Mouse (Mus musculus) 3134 (cell line): ENCODE data around the gene Defb38.

ENCODE experiments used
- DNase-seq: peaks from one replicate; pipeline ENCODE4 v3.0.0-alpha.2; 2011; ENCODE audit warnings: low spot score; ENCODE audit not compliant: insufficient read length; ENCODE audit errors: extremely low read depth

Defb38 gene

DNA sequence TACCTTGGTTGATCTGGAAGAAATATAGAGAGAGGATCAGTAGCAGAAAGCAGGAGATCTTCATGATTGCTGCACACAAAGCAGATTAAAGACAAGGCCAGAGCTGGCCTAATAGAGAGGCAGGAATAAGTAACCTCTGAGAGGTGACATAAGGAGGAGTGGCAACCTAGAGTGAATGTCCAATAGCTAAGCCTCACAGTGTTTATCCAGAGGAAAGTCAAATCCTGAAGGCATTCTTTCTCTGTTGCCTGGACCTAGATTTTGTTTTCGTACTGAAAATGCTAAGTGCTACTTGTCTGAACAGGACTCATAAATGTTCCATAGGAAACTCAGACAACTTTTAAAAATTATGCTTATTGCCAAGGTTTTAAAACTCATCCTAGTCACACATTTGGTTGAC, at the start of gene Defb38:
Gene Defb38 (minus strand): TSS at position 101 of the 400 bp plus-strand sequence.
- DNase-seq: no peak

DNA sequence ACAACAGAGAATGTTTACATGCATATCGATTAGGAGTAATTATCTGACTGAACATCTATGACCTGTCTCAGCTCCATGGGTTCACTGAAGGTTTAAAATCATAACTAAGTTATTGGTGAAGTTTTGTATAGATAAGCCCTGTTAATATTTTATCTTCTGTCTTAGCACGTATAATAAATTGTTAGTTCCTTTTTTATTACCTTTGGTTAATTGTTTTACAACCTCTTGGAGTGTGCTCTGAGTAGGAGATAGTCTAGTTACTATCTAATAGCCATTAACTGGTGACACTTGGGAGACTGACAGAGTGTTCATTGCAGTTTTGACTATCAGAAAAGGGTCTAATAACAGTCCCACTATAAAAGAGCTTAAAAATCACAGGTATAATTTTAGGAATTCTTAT, 39.6 kb upstream of the Defb38 start:
- no peak for DNase-seq

DNA sequence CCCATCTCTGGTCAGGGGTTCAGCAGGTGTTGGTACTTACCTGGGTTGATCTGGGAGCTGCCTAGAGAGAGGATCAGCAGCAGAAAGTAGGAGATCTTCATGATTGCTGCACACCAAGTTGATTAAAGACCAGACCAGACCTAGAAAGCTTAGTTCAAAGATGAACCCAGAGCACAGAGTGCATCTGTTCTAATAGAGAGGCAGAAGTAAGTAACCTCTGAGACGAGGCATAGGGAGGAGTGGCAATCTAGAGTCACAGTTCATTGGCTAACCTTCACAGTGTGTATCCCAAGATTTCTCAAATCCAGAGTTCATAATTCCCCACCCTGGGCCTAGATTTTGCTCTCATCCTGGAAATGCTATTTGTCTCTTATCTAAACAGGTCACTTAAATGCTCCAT, 38.3 kb upstream of the Defb38 start, which contains the start of gene Defb39:
Gene Defb39 (minus strand): TSS at position 101 of the 400 bp plus-strand sequence.
- no peak for DNase-seq

DNA sequence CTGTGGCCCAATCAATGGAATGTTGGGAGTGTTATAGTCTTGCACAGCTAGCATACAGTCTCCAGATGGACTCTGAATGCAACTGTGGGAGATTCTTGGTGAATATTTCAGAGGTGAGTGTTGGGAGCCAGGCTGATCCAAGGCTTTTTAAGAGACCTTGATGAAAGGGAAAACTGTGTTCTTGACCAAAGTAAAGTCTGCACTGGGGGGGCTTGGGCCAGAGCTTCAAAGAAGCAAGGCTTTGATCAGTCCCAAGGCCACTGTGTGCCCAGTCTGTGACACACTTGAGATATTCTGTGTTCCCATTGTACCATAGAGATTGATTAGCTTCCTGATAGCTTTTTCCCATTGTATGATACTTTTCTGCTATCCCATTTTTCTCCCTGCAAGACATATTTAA, 36.5 kb upstream of the Defb38 start:
- no peak for DNase-seq

DNA sequence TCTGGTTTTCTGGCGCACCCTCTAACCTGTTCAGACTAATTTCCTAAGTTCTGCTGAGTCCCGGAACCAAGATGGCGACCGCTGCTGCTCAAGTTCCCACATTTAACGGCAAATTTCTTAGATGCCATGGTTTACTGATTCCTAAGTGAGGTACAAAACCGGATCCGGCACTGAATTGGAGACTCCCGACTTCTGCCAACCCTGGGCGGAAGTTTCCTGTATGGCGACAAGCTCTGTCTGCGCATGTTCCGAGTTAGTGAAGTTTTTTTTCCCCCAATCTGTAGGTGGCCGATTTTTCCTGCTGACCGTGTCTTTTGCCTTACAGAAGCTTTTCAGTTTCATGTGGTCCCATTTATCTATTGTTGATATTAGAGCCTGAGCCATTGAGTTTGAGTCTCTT, 18.9 kb upstream of the Defb38 start:
- DNase-seq: no peak
